Mouse (Mus musculus): Measurements from ENCODE around the gene Creb3l1. TPM values are rescaled to one million over a fixed set of nuclear protein-coding genes. Genes with fewer than 3 reads are reported as not detected.

The Creb3l1 gene
- polyA plus RNA-seq, 1 experiment from 2014 or later: 0.63 TPM

DNA sequence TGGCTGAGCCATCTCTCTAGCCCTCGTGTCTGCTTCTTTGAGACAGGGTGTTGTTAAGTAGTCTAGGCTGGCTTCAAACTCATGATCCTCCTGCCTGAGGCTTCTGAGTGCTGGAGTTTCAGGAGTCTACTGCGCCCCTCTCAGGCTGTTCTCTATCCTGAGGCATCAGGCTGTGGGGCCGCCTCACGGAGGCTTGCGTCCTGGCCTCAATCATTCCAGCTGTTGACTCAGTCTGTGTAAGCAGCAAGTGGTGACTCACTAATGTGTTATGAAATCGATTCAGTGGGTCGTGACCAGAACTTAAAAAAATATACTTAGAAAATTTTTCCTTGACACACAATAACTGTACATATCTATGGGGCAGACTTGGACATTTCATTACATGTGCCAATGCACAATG, 19.7 kb downstream of the Creb3l1 start:
- ATAC-seq (no peak), DNase-seq (no peak)
- H3K9ac ChIP-seq (replicated peaks): no peak overlapping the region
- 49% methylated on average over 7 of the region's 7 CpGs for WGBS (ENCODE audit: insufficient replicate concordance)
- H3K4me1 ChIP-seq (ENCODE audit: insufficient read depth): peaks cover 23% of the 10 kb centered on the region
- no peak for TF ChIP-seq EP300 (IDR thresholded peaks at IDR 0.05; ENCODE audit: low read depth)
- no peak for TF ChIP-seq CTCF (IDR thresholded peaks at IDR 0.05; ENCODE audit: low read depth)
- peaks cover 7% of the 10 kb centered on the region; the same call in 1 of the 2 replicates for H3K27me3 ChIP-seq (ENCODE audit: insufficient read depth, low read length)
- H3K36me3 ChIP-seq (replicated peaks; ENCODE audit: insufficient read depth, low read length): no peaks in the 10 kb centered on the region
- no peak overlapping the region for H3K4me3 ChIP-seq (ENCODE audit: low read depth, low read length)
- no peak overlapping the region for H3K4me2 ChIP-seq (ENCODE audit: low read depth, low read length)
- no peaks in the 10 kb centered on the region for H3K9me3 ChIP-seq (ENCODE audit: low read length)
- no peak overlapping the region for H3K27ac ChIP-seq (ENCODE audit: low read depth)

DNA sequence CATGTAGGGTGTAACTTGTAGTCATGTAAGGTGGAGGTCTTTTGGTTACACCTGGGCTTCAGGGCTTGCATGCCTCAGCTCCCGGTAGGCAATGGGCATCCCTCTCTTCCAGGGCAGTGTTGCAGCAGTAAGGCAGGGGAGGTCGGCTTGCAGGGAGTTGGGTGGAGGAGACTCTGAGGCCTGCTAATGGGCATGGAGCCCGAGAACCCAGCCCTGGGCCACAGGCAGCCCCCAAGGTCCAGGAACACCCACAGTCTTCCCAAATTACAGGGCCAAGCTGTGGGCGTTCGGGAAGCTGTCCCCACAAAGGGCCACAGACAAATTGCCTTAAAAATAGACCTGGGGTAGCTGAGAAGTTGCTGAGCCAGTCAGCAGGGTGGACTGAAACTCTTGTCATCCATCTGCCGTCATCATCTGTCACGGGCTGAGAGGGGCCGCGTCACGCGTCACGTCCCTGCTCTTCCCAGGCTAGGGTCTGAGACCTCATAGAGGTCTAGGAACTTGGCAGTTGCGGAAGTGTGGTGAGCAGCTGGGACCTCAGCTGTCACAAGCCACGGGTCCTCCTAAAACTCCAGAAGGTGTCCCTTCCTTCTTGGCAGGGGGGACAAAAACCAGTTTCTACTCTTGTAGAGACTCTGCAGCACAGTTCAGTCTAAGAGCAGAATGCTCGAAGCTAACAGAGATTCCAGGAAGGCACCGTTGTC, 26.2 kb downstream of the Creb3l1 start:
- WGBS (ENCODE audit: insufficient replicate concordance): 78% methylated on average over 16 of the region's 16 CpGs

GRCm38 (mm10) chr2:91996006-91996405, 28.3 kb downstream of the Creb3l1 start:
- Histone ChIP-seq H3K4me1 (ENCODE audit: insufficient read depth) (peaks cover 2% of the 10 kb centered on the region; the same call in 1 of the 2 replicates), H3K36me3 (replicated peaks; ENCODE audit: insufficient read depth, low read length) (no peaks in the 10 kb centered on the region), H3K27me3 (ENCODE audit: insufficient read depth, low read length) (0 out of 2 replicates have a peak, but pooled peaks cover 5% of the 10 kb centered on the region), H3K4me2 (ENCODE audit: low read depth, low read length) (no peak overlapping the region), H3K27ac (ENCODE audit: low read depth) (no peak overlapping the region), H3K9ac (replicated peaks) (no peak overlapping the region), H3K9me3 (ENCODE audit: low read length) (no peaks in the 10 kb centered on the region), H3K4me3 (ENCODE audit: low read depth, low read length) (no peak overlapping the region)
- WGBS (ENCODE audit: insufficient replicate concordance): 56% methylated on average over 5 of the region's 5 CpGs
- ATAC-seq (0 out of 2 replicates have a peak, but pooled peaks have one; percentile 23), DNase-seq (no peak)
- TF ChIP-seq CTCF (IDR thresholded peaks at IDR 0.05; ENCODE audit: low read depth): no peak
- TF ChIP-seq EP300 (IDR thresholded peaks at IDR 0.05; ENCODE audit: low read depth): no peak

More for the DNA sequence above, 26.2 kb downstream of the Creb3l1 start:
- Histone ChIP-seq H3K9ac (replicated peaks) (no peak overlapping the region), H3K27ac (ENCODE audit: low read depth) (no peak overlapping the region), H3K36me3 (replicated peaks; ENCODE audit: insufficient read depth, low read length) (no peaks in the 10 kb centered on the region), H3K4me1 (ENCODE audit: insufficient read depth) (peaks cover 2% of the 10 kb centered on the region; the same call in 1 of the 2 replicates), H3K9me3 (ENCODE audit: low read length) (no peaks in the 10 kb centered on the region), H3K4me2 (ENCODE audit: low read depth, low read length) (no peak overlapping the region), H3K27me3 (ENCODE audit: insufficient read depth, low read length) (0 out of 2 replicates have a peak, but pooled peaks cover 5% of the 10 kb centered on the region), H3K4me3 (ENCODE audit: low read depth, low read length) (no peak overlapping the region)
- TF ChIP-seq EP300 (IDR thresholded peaks at IDR 0.05; ENCODE audit: low read depth) (no peak), CTCF (IDR thresholded peaks at IDR 0.05; ENCODE audit: low read depth) (no peak)
- ATAC-seq: no peak
- no peak for DNase-seq

DNA sequence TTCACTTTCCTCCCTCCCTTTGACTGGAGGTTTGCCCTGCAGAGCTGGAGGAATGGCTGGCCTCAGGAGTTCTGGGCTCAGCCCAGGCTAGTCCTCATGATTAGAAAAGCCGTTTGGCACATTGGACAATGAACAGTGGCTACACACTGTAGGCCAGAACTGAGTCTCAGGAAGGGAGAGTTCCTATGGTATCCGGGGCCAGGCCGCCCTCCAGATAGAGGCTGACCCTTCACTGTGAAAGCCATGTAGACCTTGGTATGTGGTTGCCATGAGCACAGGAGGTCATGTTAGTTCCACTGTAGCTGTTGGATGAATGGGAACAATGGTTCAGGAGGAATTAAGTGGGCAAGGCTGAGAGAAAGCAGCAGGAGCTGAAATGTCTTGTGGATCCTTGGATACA, 30.9 kb downstream of the Creb3l1 start:
- Histone ChIP-seq H3K27ac (ENCODE audit: low read depth) (no peak overlapping the region), H3K9me3 (ENCODE audit: low read length) (0 out of 2 replicates have a peak, but pooled peaks cover 3% of the 10 kb centered on the region), H3K9ac (replicated peaks) (no peak overlapping the region), H3K36me3 (replicated peaks; ENCODE audit: insufficient read depth, low read length) (no peaks in the 10 kb centered on the region), H3K4me3 (ENCODE audit: low read depth, low read length) (no peak overlapping the region), H3K4me2 (ENCODE audit: low read depth, low read length) (no peak overlapping the region), H3K27me3 (ENCODE audit: insufficient read depth, low read length) (0 out of 2 replicates have a peak, but pooled peaks cover 3% of the 10 kb centered on the region), H3K4me1 (ENCODE audit: insufficient read depth) (peaks cover 2% of the 10 kb centered on the region; the same call in 1 of the 2 replicates)
- no peak for ATAC-seq
- WGBS (ENCODE audit: insufficient replicate concordance): 77% methylated on average over 3 of the region's 3 CpGs
- TF ChIP-seq CTCF (IDR thresholded peaks at IDR 0.05; ENCODE audit: low read depth) (no peak), EP300 (IDR thresholded peaks at IDR 0.05; ENCODE audit: low read depth) (no peak)
- DNase-seq: no peak

- H3K36me3 ChIP-seq (replicated peaks; ENCODE audit: insufficient read depth, low read length): no peaks in the 10 kb centered on the region
- H3K9ac ChIP-seq (replicated peaks): no peak overlapping the region
- no peak for TF ChIP-seq EP300 (IDR thresholded peaks at IDR 0.05; ENCODE audit: low read depth)
- peak; percentile 59 for TF ChIP-seq CTCF (IDR thresholded peaks at IDR 0.05; ENCODE audit: low read depth)
- H3K27me3 ChIP-seq (ENCODE audit: insufficient read depth, low read length): 0 out of 2 replicates have a peak, but pooled peaks cover 2% of the 10 kb centered on the region
- no peak overlapping the region for H3K4me2 ChIP-seq (ENCODE audit: low read depth, low read length)
- peaks cover 7% of the 10 kb centered on the region; the same call in 1 of the 2 replicates for H3K4me1 ChIP-seq (ENCODE audit: insufficient read depth)
- no peak for ATAC-seq
- no peak for DNase-seq
- H3K27ac ChIP-seq (ENCODE audit: low read depth): no peak overlapping the region
- no peak overlapping the region for H3K4me3 ChIP-seq (ENCODE audit: low read depth, low read length)
- 0 out of 2 replicates have a peak, but pooled peaks cover 3% of the 10 kb centered on the region for H3K9me3 ChIP-seq (ENCODE audit: low read length)
Measured at GRCm38 (mm10) chr2:91989750-91990149, 34.6 kb downstream of the Creb3l1 start.

DNA sequence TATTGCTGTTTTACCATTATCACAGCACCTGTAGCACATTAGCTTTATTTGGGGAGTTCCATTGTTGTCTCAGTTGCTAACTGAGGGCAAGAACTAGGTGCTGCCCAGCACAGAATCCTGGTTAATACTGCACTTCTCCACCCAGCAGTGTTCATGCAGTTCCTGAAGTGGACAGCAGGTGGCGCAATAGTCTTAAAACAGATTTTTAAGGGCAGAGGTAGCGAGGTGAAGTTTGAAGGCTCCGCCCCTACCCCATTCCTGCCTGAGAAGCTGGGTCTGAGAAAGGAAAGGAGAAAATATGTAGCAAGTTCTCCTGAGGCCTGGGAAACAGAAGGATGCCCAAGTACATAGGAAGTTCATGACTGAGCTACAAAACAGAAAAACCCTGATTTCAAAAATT, 36.8 kb downstream of the Creb3l1 start:
- TF ChIP-seq EP300 (IDR thresholded peaks at IDR 0.05; ENCODE audit: low read depth) (no peak), CTCF (IDR thresholded peaks at IDR 0.05; ENCODE audit: low read depth) (peak; percentile 90)
- 2% methylated on average over 3 of the region's 3 CpGs for WGBS (ENCODE audit: insufficient replicate concordance)
- H3K4me2 ChIP-seq (ENCODE audit: low read depth, low read length): no peak overlapping the region
- H3K36me3 ChIP-seq (replicated peaks; ENCODE audit: insufficient read depth, low read length): no peaks in the 10 kb centered on the region
- ATAC-seq (peak; percentile 32; the same call in 1 of the 2 replicates), DNase-seq (peak; percentile 87)
- H3K27me3 ChIP-seq (ENCODE audit: insufficient read depth, low read length): no peaks in the 10 kb centered on the region
- H3K9me3 ChIP-seq (ENCODE audit: low read length): 0 out of 2 replicates have a peak, but pooled peaks cover 3% of the 10 kb centered on the region
- no peak overlapping the region for H3K4me3 ChIP-seq (ENCODE audit: low read depth, low read length)
- H3K4me1 ChIP-seq (ENCODE audit: insufficient read depth): peaks cover 12% of the 10 kb centered on the region
- H3K9ac ChIP-seq (replicated peaks): no peak overlapping the region
- no peak overlapping the region for H3K27ac ChIP-seq (ENCODE audit: low read depth)

Measured in liver, postnatal 0 days (tissue).